Mouse (Mus musculus): ENCODE measurements around the gene Olfr1368.
A peak's percentile ranks its signal among the peaks of the same experiment; 100 is the strongest.

Gene Olfr1368

GRCm38 (mm10) chr13:21145767-21146166 is at the start of gene Olfr1368:
Gene Olfr1368, minus strand, starts transcription at chr13:21145867.
- no peak for DNase-seq (ENCODE audit: low spot score in 2 of 2)

GRCm38 (mm10) chr13:21185521-21185920 is 39.9 kb upstream of the Olfr1368 start:
- DNase-seq (ENCODE audit: low spot score in 2 of 2), result no peak

GRCm38 (mm10) chr13:21183661-21184060 is 38.0 kb upstream of the Olfr1368 start:
- no peak for DNase-seq (ENCODE audit: low spot score in 2 of 2)

GRCm38 (mm10) chr13:21183066-21183465 is 37.4 kb upstream of the Olfr1368 start:
- no peak for DNase-seq (ENCODE audit: low spot score in 2 of 2)

- DNase-seq (ENCODE audit: low spot score in 2 of 2), result no peak
These were observed 36.3 kb upstream of the Olfr1368 start for GRCm38 (mm10) chr13:21181996-21182395.

GRCm38 (mm10) chr13:21180551-21181530 is 35.2 kb upstream of the Olfr1368 start:
- DNase-seq (ENCODE audit: low spot score in 2 of 2), result peak in 1 of 2 experiments; percentile 30

GRCm38 (mm10) chr13:21179724-21180550 is 34.3 kb upstream of the Olfr1368 start:
- peak; percentile 86 to 94 for DNase-seq (ENCODE audit: low spot score in 2 of 2)

GRCm38 (mm10) chr13:21179367-21179723 is 33.7 kb upstream of the Olfr1368 start, which contains the start of gene Trim27:
Gene Trim27, plus strand, starts transcription at chr13:21179445.
- no peak for DNase-seq (ENCODE audit: low spot score in 2 of 2)

GRCm38 (mm10) chr13:21178364-21178763 is 32.7 kb upstream of the Olfr1368 start:
- no peak for DNase-seq (ENCODE audit: low spot score in 2 of 2)

GRCm38 (mm10) chr13:21177657-21178056 is 32.0 kb upstream of the Olfr1368 start:
- DNase-seq (ENCODE audit: low spot score in 2 of 2), result no peak

GRCm38 (mm10) chr13:21176733-21177132 is 31.1 kb upstream of the Olfr1368 start:
- no peak for DNase-seq (ENCODE audit: low spot score in 2 of 2)

GRCm38 (mm10) chr13:21173072-21173471 is 27.4 kb upstream of the Olfr1368 start:
- DNase-seq (ENCODE audit: low spot score in 2 of 2), result peak; percentile 53 to 77

- peak in 1 of 2 experiments; percentile 25 for DNase-seq (ENCODE audit: low spot score in 2 of 2)
These were observed 26.8 kb upstream of the Olfr1368 start for GRCm38 (mm10) chr13:21172241-21173027.

- no peak for DNase-seq (ENCODE audit: low spot score in 2 of 2)
These were observed 26.0 kb upstream of the Olfr1368 start for GRCm38 (mm10) chr13:21171600-21172150.

GRCm38 (mm10) chr13:21171156-21171530 is 25.5 kb upstream of the Olfr1368 start:
- no peak for DNase-seq (ENCODE audit: low spot score in 2 of 2)

GRCm38 (mm10) chr13:21170431-21171155 is 24.9 kb upstream of the Olfr1368 start:
- DNase-seq (ENCODE audit: low spot score in 2 of 2), result no peak

GRCm38 (mm10) chr13:21169657-21170430 is 24.2 kb upstream of the Olfr1368 start:
- peak; percentile 50 to 65 for DNase-seq (ENCODE audit: low spot score in 2 of 2)

- DNase-seq (ENCODE audit: low spot score in 2 of 2), result no peak
These were observed 23.5 kb upstream of the Olfr1368 start for GRCm38 (mm10) chr13:21169121-21169656.

GRCm38 (mm10) chr13:21168371-21169011 is 22.8 kb upstream of the Olfr1368 start:
- peak in 1 of 2 experiments; percentile 49 for DNase-seq (ENCODE audit: low spot score in 2 of 2)

Data from urinary bladder, adult 18-20 months (tissue).